Mouse (Mus musculus): ENCODE results near the gene Ush1g.

DNA sequence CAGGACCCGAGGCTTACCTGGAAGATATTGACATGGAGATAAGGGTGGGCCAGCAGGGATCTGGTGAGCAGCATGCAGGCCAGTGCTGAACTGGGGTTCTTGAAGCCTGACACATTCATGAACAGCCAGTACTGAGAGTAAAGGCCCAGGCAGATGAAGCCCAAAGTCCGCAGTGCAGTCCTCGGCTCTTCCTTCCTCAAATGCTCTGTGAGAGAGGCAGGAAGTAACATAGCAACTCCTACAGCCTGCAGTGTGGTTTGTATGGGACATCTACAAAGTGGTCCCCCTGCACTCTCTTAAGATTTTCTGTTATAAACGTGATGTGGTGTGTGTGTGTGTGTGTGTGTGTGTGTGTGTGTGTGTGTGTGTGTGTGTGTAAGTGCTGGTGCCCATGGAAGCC lies 36.6 kb downstream of the Ush1g start:
- TF ChIP-seq MYOG (IDR thresholded peaks at IDR 0.05; ENCODE audit: control insufficient read depth in 1 of 3, insufficient read depth in 1 of 3, insufficient read length in 2 of 3, low read depth in 2 of 3) (no peak), POLR2A (IDR thresholded peaks at IDR 0.05; ENCODE audit: insufficient read length, low read depth) (no peak), MAX (IDR thresholded peaks at IDR 0.05; ENCODE audit: low read depth) (no peak), TCF12 (IDR thresholded peaks at IDR 0.05; ENCODE audit: insufficient read depth, poor library complexity, severe bottlenecking) (no peak)
